Comparison of ENCODE assay signal across 19 mouse cellular contexts in genomic region chr8:124304141-124304540, GRCm38 (mm10).
A peak's percentile ranks its signal among the peaks of the same experiment; 100 is the strongest.
DNase-seq lines count a peak whose midpoint lies in the region; ATAC-seq and TF ChIP-seq lines count a peak whose summit lies in the region.
"Had no signal": no experiment of that assay in that cellular context is flagged by ENCODE, and none has a peak within 500 bp of the region (broad histone marks: within the 10 kb centered on the region; RNA-seq: fewer than 3 reads in every experiment).

No protein-coding gene starts in this region.

- DNase-seq in hindbrain, embryonic 11.5 days (ENCODE audit: low spot score): no peak
- peak; percentile 55 for DNase-seq in kidney, postnatal 0 days (ENCODE audit: low spot score)
- DNase-seq in kidney, adult 18-20 months: no peak
- no peak for DNase-seq in midbrain, embryonic 10.5 days (ENCODE audit: low spot score)
- no peak for DNase-seq in midbrain, embryonic 11.5 days (ENCODE audit: low spot score, missing footprints)
- DNase-seq: adrenal gland, adult 2 months; adrenal gland, postnatal 25 days; cerebellum, adult 2 months; cerebellum, postnatal 10 days; forebrain, postnatal 0 days; gastrocnemius, postnatal 36 days; heart, adult 11 months; heart, postnatal 14 days had no signal

- H3K4me3 ChIP-seq in hindbrain, embryonic 13.5 days: no peak overlapping the region
- no peak overlapping the region for H3K4me3 ChIP-seq in hindbrain, embryonic 11.5 days (ENCODE audit: low read depth, low read length)
- H3K4me3 ChIP-seq in kidney, postnatal 0 days (replicated peaks; ENCODE audit: low read depth, low read length): no peak overlapping the region
- no peak overlapping the region for H3K4me3 ChIP-seq in midbrain, embryonic 10.5 days
- no peak overlapping the region for H3K4me3 ChIP-seq in midbrain, embryonic 11.5 days (ENCODE audit: low read depth, low read length)
- H3K4me3 ChIP-seq: embryonic facial prominence, embryonic 10.5 days; forebrain, embryonic 13.5 days; heart, embryonic 10.5 days; heart, embryonic 15.5 days had no signal

- H3K9ac ChIP-seq in hindbrain, embryonic 13.5 days: no peak overlapping the region
- no peak overlapping the region for H3K9ac ChIP-seq in hindbrain, embryonic 11.5 days (ENCODE audit: low read depth, low read length)
- H3K9ac ChIP-seq in kidney, postnatal 0 days (ENCODE audit: low read depth, low read length): no peak overlapping the region
- H3K9ac ChIP-seq in midbrain, embryonic 11.5 days (ENCODE audit: low read length): no peak overlapping the region
- H3K9ac ChIP-seq: forebrain, embryonic 13.5 days; forebrain, postnatal 0 days; heart, embryonic 15.5 days had no signal

- no peak for ATAC-seq in hindbrain, embryonic 13.5 days (ENCODE audit: low FRiP score)
- no peak for ATAC-seq in hindbrain, embryonic 11.5 days (ENCODE audit: low FRiP score)
- ATAC-seq in kidney, postnatal 0 days (replicated peaks; ENCODE audit: low FRiP score, low read depth): peak; percentile 51
- ATAC-seq in midbrain, embryonic 11.5 days (ENCODE audit: low FRiP score): no peak
- ATAC-seq: forebrain, embryonic 13.5 days; forebrain, postnatal 0 days; hindbrain, postnatal 0 days had no signal

- no peak overlapping the region for H3K4me2 ChIP-seq in hindbrain, embryonic 13.5 days
- no peak overlapping the region for H3K4me2 ChIP-seq in hindbrain, embryonic 11.5 days (replicated peaks; ENCODE audit: low read depth, low read length)
- H3K4me2 ChIP-seq in kidney, postnatal 0 days (ENCODE audit: low read length): no peak overlapping the region
- H3K4me2 ChIP-seq in midbrain, embryonic 11.5 days: no peak overlapping the region
- H3K4me2 ChIP-seq: forebrain, embryonic 13.5 days; heart, embryonic 15.5 days had no signal

- no peaks in the 10 kb centered on the region for H3K9me3 ChIP-seq in hindbrain, embryonic 13.5 days
- H3K9me3 ChIP-seq in hindbrain, embryonic 11.5 days (ENCODE audit: control insufficient read depth, low read length): no peaks in the 10 kb centered on the region
- H3K9me3 ChIP-seq in kidney, postnatal 0 days (replicated peaks; ENCODE audit: low read length): no peaks in the 10 kb centered on the region
- H3K9me3 ChIP-seq in midbrain, embryonic 10.5 days (replicated peaks): no peaks in the 10 kb centered on the region
- no peaks in the 10 kb centered on the region for H3K9me3 ChIP-seq in midbrain, embryonic 11.5 days (ENCODE audit: control insufficient read depth, low read length)
- H3K9me3 ChIP-seq: embryonic facial prominence, embryonic 10.5 days; forebrain, embryonic 13.5 days; heart, embryonic 10.5 days; heart, embryonic 15.5 days had no signal

- H3K27ac ChIP-seq in hindbrain, embryonic 13.5 days: peak overlapping the region; percentile 50; the same call in 1 of the 2 replicates
- H3K27ac ChIP-seq in hindbrain, embryonic 11.5 days (ENCODE audit: low read depth, low read length): no peak overlapping the region
- H3K27ac ChIP-seq in kidney, postnatal 0 days: peak overlapping the region; percentile 54
- H3K27ac ChIP-seq in midbrain, embryonic 10.5 days (replicated peaks): peak overlapping the region; percentile 38
- no peak overlapping the region for H3K27ac ChIP-seq in midbrain, embryonic 11.5 days (ENCODE audit: low read depth, low read length)
- H3K27ac ChIP-seq: embryonic facial prominence, embryonic 10.5 days; forebrain, embryonic 13.5 days; heart, embryonic 10.5 days; heart, embryonic 15.5 days; hindbrain, postnatal 0 days had no signal

- no peaks in the 10 kb centered on the region for H3K27me3 ChIP-seq in hindbrain, embryonic 13.5 days
- no peaks in the 10 kb centered on the region for H3K27me3 ChIP-seq in hindbrain, embryonic 11.5 days (ENCODE audit: control insufficient read depth, insufficient read depth, low read length)
- no peaks in the 10 kb centered on the region for H3K27me3 ChIP-seq in kidney, postnatal 0 days (ENCODE audit: insufficient read depth, low read length)
- H3K27me3 ChIP-seq in midbrain, embryonic 10.5 days (ENCODE audit: low read depth, poor library complexity, severe bottlenecking): no peaks in the 10 kb centered on the region
- no peaks in the 10 kb centered on the region for H3K27me3 ChIP-seq in midbrain, embryonic 11.5 days (ENCODE audit: control insufficient read depth, insufficient read depth, low read length)
- H3K27me3 ChIP-seq: forebrain, embryonic 13.5 days; heart, embryonic 15.5 days had no signal

- TF ChIP-seq CTCF in kidney, postnatal 0 days (IDR thresholded peaks at IDR 0.05; ENCODE audit: low read depth): no peak

- peaks cover 25% of the 10 kb centered on the region for H3K36me3 ChIP-seq in hindbrain, embryonic 13.5 days
- H3K36me3 ChIP-seq in hindbrain, embryonic 11.5 days (ENCODE audit: control insufficient read depth, insufficient read depth, low read length): no peaks in the 10 kb centered on the region
- 0 out of 2 replicates have a peak, but pooled peaks cover 10% of the 10 kb centered on the region for H3K36me3 ChIP-seq in kidney, postnatal 0 days (ENCODE audit: insufficient read depth, low read length)
- peaks cover 60% of the 10 kb centered on the region for H3K36me3 ChIP-seq in midbrain, embryonic 10.5 days
- no peaks in the 10 kb centered on the region; the same call in none of the 2 replicates for H3K36me3 ChIP-seq in midbrain, embryonic 11.5 days (ENCODE audit: control insufficient read depth, insufficient read depth, low read length)

- 68% methylated on average over 4 of the region's 4 CpGs for whole genome bisulfite sequencing in hindbrain, embryonic 13.5 days
- whole genome bisulfite sequencing in hindbrain, embryonic 11.5 days: 66% methylated on average over 4 of the region's 4 CpGs
- 58% methylated on average over 4 of the region's 4 CpGs for WGBS in kidney, postnatal 0 days
- 87% methylated on average over 4 of the region's 4 CpGs for WGBS in midbrain, embryonic 10.5 days
- 90% methylated on average over 4 of the region's 4 CpGs for WGBS in midbrain, embryonic 11.5 days

- peaks cover 34% of the 10 kb centered on the region for H3K4me1 ChIP-seq in hindbrain, embryonic 13.5 days (replicated peaks)
- H3K4me1 ChIP-seq in hindbrain, embryonic 11.5 days (replicated peaks; ENCODE audit: control insufficient read depth, insufficient read depth, low read length): no peaks in the 10 kb centered on the region
- H3K4me1 ChIP-seq in kidney, postnatal 0 days (replicated peaks; ENCODE audit: insufficient read depth, low read length): 0 out of 2 replicates have a peak, but pooled peaks cover 4% of the 10 kb centered on the region
- H3K4me1 ChIP-seq in midbrain, embryonic 10.5 days: no peaks in the 10 kb centered on the region; the same call in 1 of the 2 replicates
- no peaks in the 10 kb centered on the region for H3K4me1 ChIP-seq in midbrain, embryonic 11.5 days (ENCODE audit: control insufficient read depth, insufficient read depth, low read length)
- H3K4me1 ChIP-seq: forebrain, embryonic 13.5 days had no signal

Comparison
In these comparisons a context has a peak if more than half of its experiments do, and no peak if none do; other contexts are left out.
1. H3K27ac ChIP-seq: peak in hindbrain, embryonic 13.5 days (single experiment), kidney, postnatal 0 days (single experiment) and midbrain, embryonic 10.5 days (single experiment); none in hindbrain, embryonic 11.5 days (single experiment) and midbrain, embryonic 11.5 days (single experiment).